Mouse (Mus musculus) adrenal gland, adult 2 months (tissue): ENCODE measurements at regions not wholly inside any gene's neighbourhood (a gene's known extent, or its start where the extent isn't known, plus 50 kb on each side); places are given as distances from the start of the nearest gene placed in this dataset.
A peak's percentile ranks its signal among the peaks of the same experiment; 100 is the strongest.

ENCODE experiments used
- DNase-seq: peaks from one replicate; pipeline ENCODE4 v3.0.0; 2021

- DNase-seq, result peak; percentile 47
These were observed 103.3 kb downstream of the Prox1 start for GRCm38 (mm10) chr1:190067181-190067580.

GRCm38 (mm10) chr1:190066426-190066825 is 104.1 kb downstream of the Prox1 start:
- peak; percentile 69 for DNase-seq

GRCm38 (mm10) chr1:190061560-190062295 is 108.8 kb downstream of the Prox1 start:
- DNase-seq, result peak; percentile 35

- DNase-seq, result peak; percentile 8
These were observed 111.5 kb downstream of the Prox1 start for GRCm38 (mm10) chr1:190059025-190059424.

GRCm38 (mm10) chr1:190056931-190057330 is 113.6 kb downstream of the Prox1 start:
- peak; percentile 65 for DNase-seq

DNA sequence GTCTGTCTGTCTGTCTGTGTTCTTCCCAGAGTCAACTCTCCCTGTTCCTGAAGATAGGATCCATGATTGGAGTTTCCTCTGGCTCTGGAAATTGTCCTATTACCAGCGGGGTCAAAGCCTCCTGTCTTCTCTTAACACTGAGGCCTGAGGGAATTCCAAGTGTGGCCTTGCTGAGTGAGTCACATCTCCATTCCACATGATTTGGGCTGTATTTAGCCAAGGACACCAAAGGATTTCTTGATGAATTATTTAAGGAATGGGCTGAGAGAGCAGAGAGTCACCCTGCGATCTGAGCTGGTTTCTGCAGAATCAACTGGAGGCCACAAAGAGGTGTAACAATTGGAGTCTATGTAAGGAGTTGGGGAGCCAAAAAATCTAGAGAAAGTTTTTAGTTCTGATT is 118.6 kb downstream of the Prox1 start:
- peak; percentile 73 for DNase-seq

DNA sequence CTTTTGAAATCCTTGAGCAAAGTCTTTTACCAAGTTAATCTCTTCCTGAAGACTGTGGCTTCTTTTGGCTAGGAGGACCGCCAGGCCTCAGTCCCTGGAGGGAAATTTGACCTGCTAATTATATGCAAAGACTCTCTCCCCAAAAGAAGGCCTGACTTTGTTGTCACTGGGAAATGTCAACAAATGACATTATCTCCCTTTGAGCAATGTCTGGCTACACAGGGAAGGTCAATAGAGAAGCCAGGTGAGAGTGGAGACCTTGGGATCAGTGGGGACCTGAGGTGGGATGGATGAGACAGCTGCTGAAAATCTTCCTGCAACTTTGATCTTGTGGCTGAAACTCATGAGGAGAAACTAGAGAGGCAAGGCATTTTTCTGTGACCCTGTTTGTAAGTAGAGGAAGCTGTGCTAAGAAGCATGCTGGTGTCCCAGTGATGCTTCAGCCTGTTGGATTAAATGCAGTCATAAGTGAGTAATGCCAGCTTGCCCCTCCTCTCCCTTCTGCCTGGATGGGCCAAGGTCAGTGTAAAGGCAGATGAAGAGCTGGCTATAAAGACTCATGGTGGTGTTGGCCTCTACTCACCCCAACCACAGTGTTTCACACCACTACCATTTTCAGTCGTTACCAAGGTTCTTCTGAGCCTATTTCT is 121.9 kb downstream of the Prox1 start:
- peak; percentile 67 for DNase-seq

GRCm38 (mm10) chr1:190047201-190047600 is 123.3 kb downstream of the Prox1 start:
- DNase-seq, result peak; percentile 75

- peak; percentile 60 for DNase-seq
These were observed 123.6 kb upstream of the Smyd2 start for GRCm38 (mm10) chr1:190045797-190046196.

- no peak for DNase-seq
These were observed 121.9 kb upstream of the Smyd2 start for GRCm38 (mm10) chr1:190044036-190044435.

GRCm38 (mm10) chr1:190043156-190043555 is 121.0 kb upstream of the Smyd2 start:
- no peak for DNase-seq

GRCm38 (mm10) chr1:190042197-190042596 is 120.0 kb upstream of the Smyd2 start:
- peak; percentile 32 for DNase-seq

- no peak for DNase-seq
These were observed 119.0 kb upstream of the Smyd2 start for GRCm38 (mm10) chr1:190041096-190041706.

DNA sequence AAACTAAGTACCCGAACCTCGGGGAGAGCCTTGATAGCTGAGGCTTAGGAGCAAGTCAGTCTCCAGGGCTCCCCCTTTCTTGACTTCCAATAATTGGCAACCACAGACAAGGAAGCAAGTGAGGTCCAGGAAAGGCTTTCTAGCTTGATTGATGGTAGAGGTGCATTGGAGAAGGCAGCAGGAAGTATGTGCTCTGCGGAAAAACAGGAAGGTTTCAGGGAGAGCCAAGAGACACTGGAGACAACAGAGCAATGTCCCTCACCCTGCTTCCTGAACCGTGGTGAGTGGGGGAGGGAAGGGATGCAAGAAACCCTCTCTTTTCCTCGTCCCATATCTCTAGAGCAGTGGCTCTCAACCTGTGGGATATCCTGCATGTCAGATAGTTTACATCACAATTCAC is 115.9 kb upstream of the Smyd2 start:
- no peak for DNase-seq

GRCm38 (mm10) chr1:190036726-190037125 is 114.6 kb upstream of the Smyd2 start:
- no peak for DNase-seq

GRCm38 (mm10) chr1:190035935-190036334 is 113.8 kb upstream of the Smyd2 start:
- DNase-seq, result no peak

GRCm38 (mm10) chr1:190034091-190034490 is 111.9 kb upstream of the Smyd2 start:
- no peak for DNase-seq

DNA sequence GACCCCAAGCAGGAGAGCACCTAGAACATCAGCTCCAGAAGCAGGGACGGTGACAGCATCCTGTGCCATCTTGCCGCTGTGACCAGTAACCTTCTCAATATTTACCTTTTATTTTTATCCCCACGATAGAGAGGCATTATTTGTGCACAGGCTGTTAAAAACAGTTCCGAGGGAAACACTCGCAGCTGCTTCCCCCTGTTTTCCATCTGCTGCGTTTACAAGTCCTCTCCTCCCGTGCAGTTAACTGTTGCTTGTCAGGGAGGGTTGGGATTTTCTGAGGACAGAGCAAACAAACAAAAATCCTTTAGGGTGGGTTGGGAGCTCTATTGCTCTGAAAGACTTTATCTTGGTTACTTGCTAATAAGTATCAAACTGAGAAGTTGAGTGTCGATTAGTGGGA is 105.4 kb upstream of the Smyd2 start:
- no peak for DNase-seq

DNA sequence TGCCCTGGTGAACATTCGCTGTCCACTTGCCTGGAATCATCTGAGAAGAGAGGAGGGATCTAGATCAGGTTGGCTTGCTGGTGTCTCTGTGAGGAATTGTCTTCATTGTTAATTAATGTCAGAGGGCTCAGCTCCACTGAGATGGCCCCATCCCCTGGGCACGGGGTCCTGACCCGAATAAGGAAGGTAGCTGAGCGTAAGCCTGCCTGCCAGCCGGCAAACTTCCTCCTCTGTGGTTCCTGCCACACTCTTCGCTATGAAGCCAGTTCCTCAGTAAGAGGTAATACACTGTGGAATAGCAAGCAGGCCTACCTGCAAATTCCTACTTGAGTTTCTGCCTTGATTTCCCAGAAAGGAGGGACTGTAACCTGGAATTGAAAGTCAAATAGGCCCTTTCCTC is 87.3 kb upstream of the Smyd2 start:
- no peak for DNase-seq

DNA sequence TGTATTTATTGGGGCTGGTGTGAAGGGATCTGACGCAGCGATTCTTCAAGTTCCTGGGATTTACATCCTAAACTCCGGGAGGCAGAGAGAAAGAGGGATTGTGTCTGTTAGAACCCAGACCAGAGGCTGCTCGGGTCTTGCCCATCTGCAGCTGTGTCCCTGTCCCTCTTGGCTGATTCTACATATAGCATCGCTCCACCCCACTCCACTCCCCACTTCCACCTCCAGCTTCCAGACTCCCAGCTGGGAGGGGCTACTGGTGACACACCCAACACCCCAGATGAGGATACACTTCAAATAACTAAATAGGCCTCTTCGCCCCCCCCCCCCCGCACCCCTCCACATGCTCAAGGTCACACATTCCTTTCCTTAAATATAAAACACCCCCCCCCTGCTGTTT is 85.1 kb upstream of the Smyd2 start:
- no peak for DNase-seq

GRCm38 (mm10) chr1:190001084-190001483 is 78.9 kb upstream of the Smyd2 start:
- no peak for DNase-seq

DNA sequence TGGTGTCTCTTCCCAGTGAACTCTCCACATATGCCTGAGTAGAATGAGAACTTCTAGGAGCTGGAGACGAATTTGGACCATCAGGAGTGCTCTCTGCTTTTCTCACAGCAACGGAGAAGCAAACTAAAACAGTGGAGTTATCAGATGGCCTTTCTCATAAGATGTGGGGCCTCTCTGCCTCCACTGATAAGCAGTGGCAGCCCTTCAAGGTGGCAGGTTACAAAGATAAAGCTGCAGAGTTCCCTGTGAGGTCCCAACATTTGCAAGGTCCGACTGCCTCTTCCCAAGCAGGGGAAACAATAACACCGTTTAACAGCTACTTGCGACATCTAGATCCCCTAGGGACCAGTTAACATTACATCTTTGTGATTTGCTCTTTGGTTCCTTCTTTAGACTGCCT is 71.5 kb upstream of the Smyd2 start:
- DNase-seq, result no peak

DNA sequence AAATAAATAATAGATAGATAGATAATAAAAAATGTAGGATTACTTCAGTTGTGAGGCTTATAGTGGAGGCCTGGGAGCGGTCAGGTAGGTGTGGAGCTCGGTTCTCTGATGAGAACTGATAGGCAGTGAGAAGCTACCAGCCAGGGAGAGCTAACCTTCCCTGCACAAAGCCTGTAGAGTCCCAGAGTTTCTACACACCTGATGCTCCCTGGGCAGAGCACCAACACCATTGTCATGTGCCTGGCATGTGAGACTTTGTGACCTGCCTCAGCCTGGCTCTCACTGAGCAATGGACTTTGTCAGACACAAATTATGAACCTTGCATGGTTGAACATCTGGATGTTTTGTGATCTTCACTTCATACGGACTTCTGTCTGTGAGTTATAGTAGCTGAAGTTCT is 71.1 kb upstream of the Smyd2 start:
- DNase-seq, result no peak
